Mouse (Mus musculus) heart, adult 2 months (tissue): ENCODE results near the gene Ttc28. TPM values are rescaled to one million over a fixed set of nuclear protein-coding genes. Genes with fewer than 3 reads are reported as not detected.

ENCODE experiments used
- DNase-seq, 2 experiments: peaks; one replicate each; pipeline ENCODE4 v3.0.0; 2021
- H3K27ac ChIP-seq: fragments of 200-600 bp; 2 replicates; pipeline ENCODE4 v1.8.1; 2022
- H3K27me3 ChIP-seq: fragments of 200-500 bp; 2 replicates; pipeline ENCODE4 v1.6.1; 2012; ENCODE audit warnings: mild to moderate bottlenecking, low read length, inconsistent platforms, mixed read lengths; ENCODE audit not compliant: control insufficient read depth, insufficient read depth
- H3K36me3 ChIP-seq: fragments of 200-500 bp; 2 replicates; pipeline ENCODE4 v1.6.1; 2012; ENCODE audit warnings: low read length, inconsistent platforms; ENCODE audit not compliant: control insufficient read depth, insufficient read depth
- H3K4me1 ChIP-seq: fragments of 200-500 bp; 2 replicates; pipeline ENCODE4 v1.6.1; 2011; ENCODE audit warnings: low read length; ENCODE audit not compliant: control insufficient read depth, insufficient read depth
- H3K4me3 ChIP-seq: fragments of 200-600 bp; 2 replicates; pipeline ENCODE4 v1.8.1; 2022
- H3K79me2 ChIP-seq: fragments of 200-500 bp; replicated peaks from 2 replicates; pipeline ENCODE4 v1.6.1; 2012; ENCODE audit warnings: mild to moderate bottlenecking, inconsistent platforms, low read length, moderate library complexity, mixed read lengths; ENCODE audit not compliant: control insufficient read depth, insufficient read depth
- H3K9ac ChIP-seq: fragments of 200-500 bp; 2 replicates; pipeline ENCODE4 v1.6.1; 2012; ENCODE audit warnings: low read depth, mild to moderate bottlenecking, control low read depth, inconsistent platforms, low read length, mixed read lengths
- CTCF ChIP-seq: fragments of 200-600 bp; IDR thresholded peaks from 2 replicates; pipeline ENCODE4 v1.8.1; 2022; ENCODE audit warnings: antibody characterized with exemption, mild to moderate bottlenecking, moderate library complexity
- EP300 ChIP-seq: fragments of 200-500 bp; IDR thresholded peaks from 2 replicates; pipeline ENCODE4 v1.6.1; 2011; ENCODE audit warnings: low read depth, low read length, control low read depth; ENCODE audit not compliant: insufficient read depth
- POLR2A ChIP-seq: fragments of 200-500 bp; IDR thresholded peaks from 2 replicates; pipeline ENCODE4 v1.6.1; 2011; ENCODE audit warnings: mild to moderate bottlenecking, low read depth, low read length, control low read depth; ENCODE audit not compliant: insufficient read depth
- WGBS: fragments of 180-500 bp; shearing (Covaris S2); methylation state at CpG from one replicate; pipeline ENCODE4 v1.1.7; 2018; 5-methylcytosine and 5-hydroxymethylcytosine counted together
- intact Hi-C: fragments of 180-260 bp; cut with DNase I; formaldehyde crosslinking; loops from one replicate; pipeline ENCODE4 v1.15.1; 2025
- polyA plus RNA-seq: library from polyadenylated mRNA; depleted of rRNA; stranded (reverse); fragments of >200 nt; gene quantifications from 2 replicates; pipeline ENCODE4 v1.2.3, GENCODE M21; 2012
- total RNA-seq, 2 experiments: library from RNA; stranded (reverse); gene quantifications; 2 replicates each; pipeline ENCODE4 v1.2.3; 2021

Ttc28 gene
- total and polyA plus RNA-seq, 3 experiments: 7.2 to 15.0 (median 12.3) TPM

DNA sequence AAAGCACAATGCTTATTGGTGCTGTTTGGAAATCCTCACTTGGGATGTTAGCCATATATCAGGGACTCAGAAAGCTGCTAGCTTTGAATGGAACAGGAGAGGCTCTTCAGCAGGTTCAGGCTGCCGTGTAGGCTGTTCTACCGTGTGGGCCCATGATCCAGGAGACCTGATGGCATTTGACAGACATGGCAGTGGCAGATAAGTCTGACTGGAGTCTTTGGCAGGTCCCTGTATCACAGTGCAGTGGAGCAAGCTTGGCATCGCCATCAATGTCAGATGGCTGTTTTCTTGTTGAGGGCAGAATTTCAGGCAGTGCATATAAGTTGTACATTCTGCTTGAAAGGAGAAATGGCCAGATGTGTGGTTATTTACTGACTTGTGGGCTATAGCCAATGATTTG, 11.0 kb downstream of the Ttc28 start:
- Histone ChIP-seq H3K9ac (no peak overlapping the region), H3K4me3 (no peak overlapping the region), H3K27ac (no peak overlapping the region), H3K36me3 (no peaks in the 10 kb centered on the region), H3K4me1 (no peaks in the 10 kb centered on the region), H3K27me3 (no peaks in the 10 kb centered on the region), H3K79me2 (0 out of 2 replicates have a peak, but pooled peaks cover 1% of the 10 kb centered on the region)
- TF ChIP-seq CTCF: no peak
- TF ChIP-seq POLR2A: no peak
- TF ChIP-seq EP300: no peak
- intact Hi-C loops: no loop called here
- 67% methylated on average over 3 of the region's 3 CpGs for WGBS
- no peak for DNase-seq

DNA sequence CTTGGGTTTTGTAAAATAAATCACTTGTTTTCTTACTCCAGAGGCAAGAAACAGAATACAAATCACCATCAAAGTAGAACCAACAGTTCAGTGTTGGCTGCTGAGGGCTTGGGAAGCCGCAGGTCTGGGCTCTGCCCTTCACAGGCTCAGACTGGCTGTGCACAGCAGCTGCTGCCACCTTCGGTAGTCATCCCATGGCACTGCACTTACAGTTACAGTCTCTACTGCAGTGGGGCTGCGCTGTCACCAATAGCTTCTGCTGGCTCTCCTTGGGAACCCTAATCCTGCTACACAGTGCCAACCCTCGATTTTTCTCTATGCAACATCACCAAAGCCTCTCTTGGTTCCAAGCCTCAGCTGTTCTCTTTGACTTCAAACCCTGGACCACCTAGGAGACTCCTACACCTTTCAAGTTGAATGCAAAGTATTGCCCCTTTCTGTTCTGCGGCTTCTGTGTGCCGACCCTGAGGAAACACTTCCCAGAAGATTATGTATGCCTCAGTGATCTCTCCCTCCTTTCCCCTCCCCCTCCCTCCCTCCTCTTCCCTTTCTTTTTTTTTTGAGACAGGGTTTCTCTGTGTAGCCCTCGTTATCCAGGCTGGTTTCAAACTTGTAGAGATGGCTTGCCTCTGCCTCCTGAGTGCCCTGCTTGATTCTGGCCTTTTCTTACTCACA, 17.6 kb downstream of the Ttc28 start:
- Histone ChIP-seq H3K9ac (no peak overlapping the region), H3K27ac (no peak overlapping the region), H3K79me2 (0 out of 2 replicates have a peak, but pooled peaks cover 2% of the 10 kb centered on the region), H3K27me3 (no peaks in the 10 kb centered on the region), H3K4me3 (no peak overlapping the region), H3K36me3 (no peaks in the 10 kb centered on the region), H3K4me1 (no peaks in the 10 kb centered on the region)
- no peak for DNase-seq
- intact Hi-C loops: no loop called here
- 69% methylated on average over 7 of the region's 7 CpGs for WGBS
- no peak for TF ChIP-seq CTCF
- TF ChIP-seq POLR2A: no peak
- no peak for TF ChIP-seq EP300

DNA sequence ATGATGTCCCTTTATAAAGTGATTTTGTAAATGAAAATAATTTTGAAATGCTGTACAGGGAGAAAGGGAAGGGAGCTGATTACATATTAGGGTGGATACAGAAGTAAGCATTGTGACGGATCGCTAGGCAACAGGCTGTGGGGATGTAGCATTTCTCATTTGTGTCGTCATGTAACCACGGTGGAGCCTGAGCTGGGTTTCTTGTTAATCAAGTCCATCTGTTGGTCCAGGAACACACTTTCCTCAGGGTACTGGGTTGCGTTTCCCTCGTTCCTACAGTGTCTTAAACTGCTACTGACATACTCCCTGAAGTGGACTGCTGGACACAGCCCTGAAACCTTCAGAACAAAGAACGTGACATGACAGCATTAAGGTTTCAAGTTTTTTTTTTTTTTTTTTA, 18.6 kb downstream of the Ttc28 start:
- H3K36me3 ChIP-seq: no peaks in the 10 kb centered on the region
- no peak for DNase-seq
- intact Hi-C loops: no loop called here
- 0 out of 2 replicates have a peak, but pooled peaks cover 2% of the 10 kb centered on the region for H3K79me2 ChIP-seq
- H3K9ac ChIP-seq: no peak overlapping the region
- H3K4me3 ChIP-seq: no peak overlapping the region
- WGBS: 84% methylated on average over 7 of the region's 7 CpGs
- H3K4me1 ChIP-seq: no peaks in the 10 kb centered on the region
- H3K27ac ChIP-seq: no peak overlapping the region
- no peaks in the 10 kb centered on the region for H3K27me3 ChIP-seq
- TF ChIP-seq EP300: no peak
- TF ChIP-seq CTCF: no peak
- no peak for TF ChIP-seq POLR2A

DNA sequence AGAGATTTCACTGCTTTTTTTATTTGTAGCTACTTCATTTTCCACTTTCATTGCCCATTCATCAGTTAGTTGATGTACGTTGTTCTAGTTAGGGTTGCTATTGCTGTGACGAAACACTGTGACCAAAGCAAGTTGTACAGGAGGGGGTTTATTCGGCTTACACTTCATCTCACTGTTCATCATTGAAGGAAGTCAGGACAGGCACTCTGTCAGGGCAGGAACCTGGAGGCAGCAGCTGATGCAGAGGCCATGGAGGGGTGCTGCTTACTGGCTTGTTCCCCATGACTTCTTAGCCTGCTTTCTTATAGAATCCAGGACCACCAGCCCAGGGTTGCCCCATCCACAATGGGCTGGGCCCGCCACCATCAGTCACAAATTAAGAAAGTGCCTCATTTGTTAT, 19.2 kb downstream of the Ttc28 start:
- Histone ChIP-seq H3K27me3 (no peaks in the 10 kb centered on the region), H3K36me3 (no peaks in the 10 kb centered on the region), H3K27ac (no peak overlapping the region), H3K9ac (no peak overlapping the region), H3K4me1 (no peaks in the 10 kb centered on the region), H3K79me2 (0 out of 2 replicates have a peak, but pooled peaks cover 2% of the 10 kb centered on the region), H3K4me3 (no peak overlapping the region)
- DNase-seq: no peak
- TF ChIP-seq CTCF (no peak), EP300 (no peak), POLR2A (no peak)
- intact Hi-C loops: no loop called here
- 94% methylated on average over 4 of the region's 4 CpGs for WGBS

DNA sequence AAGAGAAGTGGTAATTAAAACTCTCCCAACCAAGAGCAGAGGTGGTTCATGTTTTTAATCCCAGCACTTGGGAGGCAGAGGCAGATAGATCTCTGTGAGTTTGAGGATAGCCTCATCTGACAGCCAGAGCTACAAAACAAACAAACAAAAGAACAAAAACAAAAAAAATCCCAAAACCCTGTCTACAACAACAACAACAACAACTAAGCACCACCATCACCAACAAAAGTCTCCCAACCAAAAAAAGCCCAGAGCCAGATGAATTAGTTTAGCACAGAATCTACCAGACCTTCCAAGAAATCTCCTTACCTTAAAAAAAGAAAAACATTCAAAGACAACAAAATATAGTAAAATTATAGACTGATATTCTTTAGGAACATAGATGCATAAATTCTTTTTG, 20.7 kb downstream of the Ttc28 start:
- no peak for TF ChIP-seq CTCF
- no peak for TF ChIP-seq EP300
- TF ChIP-seq POLR2A: no peak
- H3K9ac ChIP-seq: no peak overlapping the region
- DNase-seq: no peak
- H3K4me3 ChIP-seq: no peak overlapping the region
- no peak overlapping the region for H3K27ac ChIP-seq
- no peaks in the 10 kb centered on the region for H3K36me3 ChIP-seq
- intact Hi-C loops: no loop called here
- no peaks in the 10 kb centered on the region for H3K4me1 ChIP-seq
- 0 out of 2 replicates have a peak, but pooled peaks cover 2% of the 10 kb centered on the region for H3K79me2 ChIP-seq
- H3K27me3 ChIP-seq: no peaks in the 10 kb centered on the region

DNA sequence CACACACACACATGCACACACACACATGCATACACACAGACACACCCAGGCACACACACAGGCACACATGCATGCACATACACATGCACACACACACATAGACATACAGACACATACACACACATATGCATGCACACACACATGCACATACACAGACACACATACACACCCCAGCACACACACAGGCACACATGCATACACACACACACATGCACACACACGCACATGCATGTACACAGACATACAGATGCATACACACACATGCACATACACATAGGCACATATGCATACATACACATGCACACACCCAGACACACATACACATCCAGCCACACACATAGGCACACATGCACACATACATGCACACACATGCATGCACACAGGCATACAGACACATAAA, 27.1 kb downstream of the Ttc28 start:
- H3K36me3 ChIP-seq: no peaks in the 10 kb centered on the region
- TF ChIP-seq EP300: no peak
- no peak for TF ChIP-seq CTCF
- no peak for TF ChIP-seq POLR2A
- WGBS: 100% methylated on average over 1 of the region's 1 CpGs
- H3K27ac ChIP-seq: no peak overlapping the region
- no peak overlapping the region for H3K9ac ChIP-seq
- H3K4me1 ChIP-seq: peaks cover 4% of the 10 kb centered on the region
- no peak for DNase-seq
- no peak overlapping the region for H3K4me3 ChIP-seq
- no peaks in the 10 kb centered on the region for H3K27me3 ChIP-seq
- H3K79me2 ChIP-seq: 0 out of 2 replicates have a peak, but pooled peaks cover 1% of the 10 kb centered on the region
- intact Hi-C loops: no loop called here
